Mouse (Mus musculus): ENCODE data around the gene Tsks. TPM values are rescaled to one million over a fixed set of nuclear protein-coding genes. Genes with fewer than 3 reads are reported as not detected.
A peak's percentile ranks its signal among the peaks of the same experiment; 100 is the strongest.

Gene Tsks
- total and polyA plus RNA-seq, 3 experiments, result 0.08 TPM; not detected in 2

- TF ChIP-seq ZC3H11A (IDR thresholded peaks at IDR 0.05; ENCODE audit: low read depth, low read length), result no peak
- TF ChIP-seq SIN3A (IDR thresholded peaks at IDR 0.05; ENCODE audit: low read length), result peak; percentile 86
- TF ChIP-seq MAX (IDR thresholded peaks at IDR 0.05; ENCODE audit: low read length), result peak; percentile 71
- no peak for TF ChIP-seq TAL1 (IDR thresholded peaks at IDR 0.05; ENCODE audit: low read length)
- TF ChIP-seq POLR2AphosphoS5 (IDR thresholded peaks at IDR 0.05; ENCODE audit: borderline replicate concordance, low read depth, low read length), result peak; percentile 20; the same call in 1 of the 2 replicates
- no peak; a peak in 1 of 4 replicates for TF ChIP-seq EP300 (IDR thresholded peaks at IDR 0.05; ENCODE audit: low read depth in 1 of 2, low read length in 2 of 2)
- no peak for TF ChIP-seq NRF1 (IDR thresholded peaks at IDR 0.05; ENCODE audit: insufficient read depth, low read depth, low read length, poor library complexity, severe bottlenecking)
- TF ChIP-seq MEF2A (IDR thresholded peaks at IDR 0.05; ENCODE audit: extremely low read depth, insufficient replicate concordance, low read depth, low read length, poor library complexity, severe bottlenecking), result no peak
- TF ChIP-seq TBP (IDR thresholded peaks at IDR 0.05; ENCODE audit: low read depth, low read length), result peak; percentile 81; the same call in 1 of the 2 replicates
- no peak for TF ChIP-seq MAZ (IDR thresholded peaks at IDR 0.05; ENCODE audit: low read depth, low read length)
- no peak for TF ChIP-seq SMC3 (IDR thresholded peaks at IDR 0.05; ENCODE audit: low read depth, low read length)
- TF ChIP-seq CHD1 (IDR thresholded peaks at IDR 0.05; ENCODE audit: low read depth, low read length), result no peak
- no peak for TF ChIP-seq UBTF (IDR thresholded peaks at IDR 0.05; ENCODE audit: borderline replicate concordance, insufficient read depth, low read depth, low read length)
- TF ChIP-seq CTCF (IDR thresholded peaks at IDR 0.05 in 2 of 3, conservative IDR thresholded peaks at IDR 0.05 in 1 of 3; ENCODE audit: control insufficient read depth in 1 of 3, insufficient read depth in 1 of 3, low read depth in 2 of 3, low read length in 3 of 3, poor library complexity in 1 of 3, severe bottlenecking in 1 of 3), result no peak
- 0 out of 2 replicates have a peak, but pooled peaks have one; percentile 9 for TF ChIP-seq TCF12 (IDR thresholded peaks at IDR 0.05; ENCODE audit: low read depth, low read length)
- TF ChIP-seq E2F4 (IDR thresholded peaks at IDR 0.05; ENCODE audit: borderline replicate concordance, low read depth, low read length), result no peak
- TF ChIP-seq ZMIZ1 (IDR thresholded peaks at IDR 0.05; ENCODE audit: low read depth, low read length), result no peak; the same call in none of the 2 replicates
Observed at GRCm38 (mm10) chr7:44986879-44987718, 44.1 kb downstream of the Tsks start (continued).

- H3K9ac ChIP-seq (ENCODE audit: control insufficient read depth, low read depth, low read length, poor library complexity, severe bottlenecking), result peak overlapping the region; percentile 87
- peaks cover 22% of the 10 kb centered on the region for H3K79me2 ChIP-seq (ENCODE audit: control insufficient read depth, insufficient read depth, low read length, poor library complexity)
- TF ChIP-seq KAT2A (conservative IDR thresholded peaks at IDR 0.05; ENCODE audit: low read depth, low read length), result no peak
- TF ChIP-seq ZC3H11A (IDR thresholded peaks at IDR 0.05; ENCODE audit: low read depth, low read length), result no peak
- no peak for TF ChIP-seq NELFE (IDR thresholded peaks at IDR 0.05; ENCODE audit: low read depth, low read length)
- TF ChIP-seq ZMIZ1 (IDR thresholded peaks at IDR 0.05; ENCODE audit: low read depth, low read length), result no peak
- no peak for TF ChIP-seq MAZ (IDR thresholded peaks at IDR 0.05; ENCODE audit: low read depth, low read length)
- no peak for TF ChIP-seq NRF1 (IDR thresholded peaks at IDR 0.05; ENCODE audit: insufficient read depth, low read depth, low read length, poor library complexity, severe bottlenecking)
- TF ChIP-seq CTCF (IDR thresholded peaks at IDR 0.05 in 2 of 3, conservative IDR thresholded peaks at IDR 0.05 in 1 of 3; ENCODE audit: control insufficient read depth in 1 of 3, insufficient read depth in 1 of 3, low read depth in 2 of 3, low read length in 3 of 3, poor library complexity in 1 of 3, severe bottlenecking in 1 of 3), result no peak
- TF ChIP-seq GABPA (IDR thresholded peaks at IDR 0.05; ENCODE audit: low read depth, low read length), result no peak
- no peak for TF ChIP-seq EP300 (IDR thresholded peaks at IDR 0.05; ENCODE audit: low read depth in 1 of 2, low read length in 2 of 2)
- TF ChIP-seq MAFK (IDR thresholded peaks at IDR 0.05; ENCODE audit: borderline replicate concordance, low read depth, low read length), result no peak
- TF ChIP-seq GATA1 (IDR thresholded peaks at IDR 0.05; ENCODE audit: low read depth, low read length), result no peak
- TF ChIP-seq ZNF384 (IDR thresholded peaks at IDR 0.05; ENCODE audit: low read depth, low read length), result no peak
- TF ChIP-seq MEF2A (IDR thresholded peaks at IDR 0.05; ENCODE audit: extremely low read depth, insufficient replicate concordance, low read depth, low read length, poor library complexity, severe bottlenecking), result no peak
- TF ChIP-seq E2F4 (IDR thresholded peaks at IDR 0.05; ENCODE audit: borderline replicate concordance, low read depth, low read length), result no peak
- TF ChIP-seq MAX (IDR thresholded peaks at IDR 0.05; ENCODE audit: low read length), result no peak
- TF ChIP-seq ZKSCAN1 (IDR thresholded peaks at IDR 0.05; ENCODE audit: low read depth, low read length), result no peak
- TF ChIP-seq TCF12 (IDR thresholded peaks at IDR 0.05; ENCODE audit: low read depth, low read length), result no peak
- no peak for TF ChIP-seq SMC3 (IDR thresholded peaks at IDR 0.05; ENCODE audit: low read depth, low read length)
- no peak for TF ChIP-seq CHD1 (IDR thresholded peaks at IDR 0.05; ENCODE audit: low read depth, low read length)
- peak overlapping the region; percentile 46 for H3K27ac ChIP-seq (ENCODE audit: control insufficient read depth, low read depth, low read length)
- no peaks in the 10 kb centered on the region for H3K27me3 ChIP-seq (ENCODE audit: control insufficient read depth in 1 of 2, insufficient read depth in 2 of 2, low read length in 2 of 2)
- H3K4me3 ChIP-seq (ENCODE audit: control insufficient read depth in 1 of 2, insufficient read depth in 1 of 2, low read depth in 2 of 2, low read length in 2 of 2), result peak overlapping the region; percentile 64 to 79
- no peaks in the 10 kb centered on the region for H3K4me1 ChIP-seq (ENCODE audit: control insufficient read depth in 1 of 2, insufficient read depth in 2 of 2, low read length in 2 of 2)
- no peaks in the 10 kb centered on the region for H3K9me3 ChIP-seq (replicated peaks; ENCODE audit: insufficient read depth, low read length)
- DNase-seq (ENCODE audit: low read depth, low spot score), result no peak
- peaks cover 0 to 9% of the 10 kb centered on the region in 2 experiments; a peak in 1 of 4 replicates for H3K36me3 ChIP-seq (ENCODE audit: control insufficient read depth in 1 of 2, insufficient read depth in 2 of 2, low read length in 2 of 2)
Observed at GRCm38 (mm10) chr7:44996672-44997071, 53.7 kb downstream of the Tsks start.
